Mouse (Mus musculus) v-Abl transformed pro-B cells (cell line): ENCODE results near the gene Gtpbp1.

ENCODE experiments used
- in situ Hi-C, 2 experiments: fragments of 400-800 bp; cut with MboI; formaldehyde crosslinking; loops; one replicate each; pipeline ENCODE4 v1.15.1; 2025; ENCODE audit not compliant: unreplicated experiment in 2 of 2

The Gtpbp1 gene

DNA sequence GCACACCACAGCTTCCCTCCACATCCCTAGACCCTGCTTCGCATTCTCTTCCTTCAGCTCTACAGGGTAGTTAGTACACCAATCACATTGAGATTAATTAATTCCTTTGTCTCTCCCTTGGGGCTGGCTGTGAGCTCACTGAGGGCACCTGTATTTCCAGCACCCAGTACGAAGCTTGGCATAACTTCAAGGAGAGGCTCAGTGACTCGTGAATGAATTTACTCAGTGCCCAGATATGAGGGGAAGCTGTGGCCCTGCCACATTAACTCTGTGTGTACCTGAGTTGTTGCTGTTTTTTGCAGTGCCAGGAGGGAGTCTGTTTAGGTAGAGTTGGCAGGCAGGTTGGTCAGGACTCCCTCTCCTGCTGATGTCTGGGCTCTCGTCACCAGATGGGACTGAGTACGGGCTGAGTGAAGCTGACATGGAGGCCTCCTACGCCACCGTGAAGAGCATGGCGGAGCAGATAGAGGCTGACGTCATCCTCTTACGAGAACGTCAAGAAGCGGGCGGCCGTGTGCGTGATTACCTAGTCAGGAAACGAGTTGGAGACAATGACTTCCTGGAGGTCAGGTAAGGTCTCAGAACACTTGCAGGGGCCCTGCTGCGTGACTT is 16.1 kb downstream of the Gtpbp1 start:
- in situ Hi-C loops = no loop called here

DNA sequence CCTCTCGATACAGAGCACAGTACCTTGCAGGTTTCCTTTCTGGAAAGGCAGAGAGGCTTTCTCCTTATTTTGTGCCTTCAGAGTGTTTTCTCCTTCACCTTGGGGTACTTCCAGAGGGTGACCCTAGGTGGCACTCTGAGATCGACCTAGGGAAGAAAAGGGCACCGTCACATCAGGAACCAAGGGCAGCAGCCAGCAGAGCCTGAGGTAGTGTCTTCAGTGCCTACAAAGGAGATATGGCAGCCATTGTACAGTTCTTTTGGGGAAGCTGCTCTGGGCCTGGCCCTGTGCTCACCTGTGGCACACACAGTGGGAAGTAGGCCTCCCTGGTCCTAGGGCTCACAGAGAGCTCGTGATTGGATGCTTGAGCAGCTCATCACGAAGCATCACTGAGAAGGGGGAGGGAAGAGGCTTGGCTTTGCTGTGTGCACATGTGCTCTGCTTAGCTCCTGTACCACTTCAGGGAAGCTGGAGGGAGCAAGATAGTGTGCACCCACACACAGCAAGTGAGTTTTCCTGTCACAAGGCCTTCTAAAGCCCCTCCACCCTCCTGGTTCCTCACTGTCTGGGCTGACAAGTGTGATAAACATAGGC is 17.7 kb downstream of the Gtpbp1 start:
- in situ Hi-C loops = no loop called here

DNA sequence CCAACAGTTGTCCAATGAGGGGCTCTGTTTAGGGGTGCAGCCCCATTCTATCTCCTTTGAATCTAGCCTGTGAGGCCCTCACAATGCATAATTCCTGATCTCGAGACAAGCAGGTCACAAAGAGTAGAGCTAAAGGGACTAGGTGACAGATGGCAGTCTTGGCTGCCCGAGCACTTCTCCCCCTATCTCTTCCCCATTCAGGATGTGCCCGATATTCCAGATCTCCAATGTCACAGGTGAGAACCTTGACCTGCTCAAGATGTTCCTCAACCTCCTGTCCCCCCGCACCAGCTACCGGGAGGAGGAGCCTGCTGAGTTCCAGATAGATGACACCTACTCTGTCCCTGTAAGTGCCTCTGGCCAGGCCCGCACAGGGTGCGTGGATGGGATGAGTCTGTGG is 25.0 kb downstream of the Gtpbp1 start:
- in situ Hi-C loops = no loop called here

- in situ Hi-C loops = no loop called here
These were observed 26.1 kb downstream of the Gtpbp1 start for GRCm38 (mm10) chr15:79716710-79717109.

DNA sequence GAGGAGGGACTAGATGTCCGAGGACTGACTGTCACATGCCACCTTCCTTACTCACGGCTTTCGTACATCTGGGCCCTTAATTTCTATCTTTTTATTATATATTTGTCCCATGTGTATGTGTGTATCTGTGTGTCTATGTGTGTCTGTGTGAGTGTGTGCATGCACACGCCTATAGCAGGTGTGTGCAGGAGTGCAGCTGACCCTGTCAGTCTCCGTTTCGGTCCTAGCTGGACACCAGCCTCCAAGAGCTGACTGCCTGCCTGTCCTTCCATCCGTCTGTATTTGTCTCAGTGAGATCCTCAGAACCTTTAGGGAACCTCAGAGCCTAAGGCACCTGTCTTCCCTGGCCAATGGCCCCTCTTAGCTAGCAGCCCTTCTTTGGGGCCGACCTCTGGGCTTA is 29.6 kb downstream of the Gtpbp1 start:
- in situ Hi-C loops = no loop called here

GRCm38 (mm10) chr15:79720796-79721195 is 30.2 kb downstream of the Gtpbp1 start:
- in situ Hi-C loops = no loop called here

GRCm38 (mm10) chr15:79723439-79723838 is 32.8 kb downstream of the Gtpbp1 start:
- in situ Hi-C loops = no loop called here

- in situ Hi-C loops = no loop called here
These were observed 34.6 kb downstream of the Gtpbp1 start for GRCm38 (mm10) chr15:79725190-79725789.

- in situ Hi-C loops = no loop called here
These were observed 37.2 kb downstream of the Gtpbp1 start for GRCm38 (mm10) chr15:79727840-79728239.

DNA sequence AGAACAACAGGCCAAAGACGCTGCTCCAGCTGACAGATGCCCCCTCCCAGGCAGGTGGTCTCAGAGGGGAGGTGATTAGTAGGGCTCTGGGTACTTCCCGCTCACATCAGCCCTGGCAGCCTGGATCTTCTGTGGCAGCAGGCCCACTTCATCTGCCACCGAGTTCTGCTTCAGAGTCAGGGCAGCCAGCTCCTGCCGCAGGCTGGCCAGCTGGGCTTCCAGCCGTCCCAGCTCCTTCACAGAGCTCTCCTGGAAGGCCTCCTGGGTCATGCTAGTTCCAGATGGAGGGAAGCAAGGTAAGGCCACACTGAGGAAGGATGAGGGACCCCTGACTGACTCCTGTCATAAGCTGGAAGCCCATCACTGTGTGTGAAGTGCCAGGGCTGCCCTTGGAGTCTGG is 37.7 kb downstream of the Gtpbp1 start:
- in situ Hi-C loops = no loop called here

GRCm38 (mm10) chr15:79728731-79729388 is 38.2 kb downstream of the Gtpbp1 start:
- in situ Hi-C loops = no loop called here

DNA sequence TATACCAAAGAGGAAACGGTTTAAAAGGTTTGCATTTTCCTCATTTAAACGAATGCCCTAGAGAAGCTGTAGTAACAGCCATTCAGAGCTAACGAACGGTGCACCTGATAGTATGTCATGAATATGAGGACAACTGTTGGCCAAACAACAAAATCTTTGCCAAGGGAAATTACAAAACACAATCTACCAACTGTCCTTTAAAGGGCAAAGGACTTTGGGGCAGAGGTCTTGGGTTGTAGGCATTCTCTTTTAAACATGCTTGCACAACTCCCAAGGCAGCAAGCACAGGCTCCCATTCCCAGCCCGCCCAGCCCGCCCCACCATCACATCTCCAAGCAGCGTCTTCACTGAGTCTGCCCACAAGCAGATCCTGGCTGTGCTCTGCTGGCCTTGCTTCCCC is 40.9 kb downstream of the Gtpbp1 start:
- in situ Hi-C loops = no loop called here

GRCm38 (mm10) chr15:79733192-79733591 is 42.5 kb downstream of the Gtpbp1 start:
- in situ Hi-C loops = no loop called here

GRCm38 (mm10) chr15:79733640-79734039 is 43.0 kb downstream of the Gtpbp1 start:
- in situ Hi-C loops = no loop called here

DNA sequence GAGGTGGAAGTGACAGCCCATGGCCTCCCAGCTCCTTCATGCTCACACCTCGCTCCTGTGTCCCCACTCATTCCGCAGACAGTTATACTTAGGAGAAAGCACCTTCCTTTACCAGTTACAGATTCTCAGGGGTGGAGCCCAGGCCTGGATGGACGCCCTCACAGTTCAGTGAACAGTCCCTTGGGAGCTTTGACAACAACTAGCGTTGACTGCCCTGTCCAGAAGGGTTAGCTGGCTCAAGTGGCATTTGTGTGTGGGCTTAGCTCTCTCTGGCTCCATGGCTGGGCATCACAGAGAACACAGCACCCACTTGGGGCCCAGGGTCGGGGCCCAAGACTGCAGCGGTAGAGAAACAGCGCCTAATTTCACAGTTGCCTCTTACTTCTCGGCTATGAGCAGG is 43.7 kb downstream of the Gtpbp1 start:
- in situ Hi-C loops = no loop called here

DNA sequence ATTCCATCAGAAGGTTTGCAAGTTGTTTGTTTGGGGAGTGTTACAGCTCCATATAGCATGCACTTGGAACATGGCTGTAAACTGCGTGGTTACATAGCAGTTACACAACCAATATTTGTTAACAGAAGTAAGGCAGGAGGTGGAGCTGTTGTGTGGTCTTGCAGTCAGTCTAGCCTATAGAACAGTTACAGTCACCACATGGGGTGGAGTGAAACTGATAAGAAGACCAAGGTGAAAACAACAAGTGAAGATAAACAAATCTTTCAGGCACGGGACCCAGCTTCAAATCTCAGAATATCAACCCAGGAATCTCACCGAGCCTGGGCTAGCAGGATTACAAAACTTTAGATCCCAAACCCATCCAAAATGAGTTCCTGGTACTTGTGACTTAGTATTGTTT is 50.1 kb downstream of the Gtpbp1 start:
- in situ Hi-C loops = no loop called here

DNA sequence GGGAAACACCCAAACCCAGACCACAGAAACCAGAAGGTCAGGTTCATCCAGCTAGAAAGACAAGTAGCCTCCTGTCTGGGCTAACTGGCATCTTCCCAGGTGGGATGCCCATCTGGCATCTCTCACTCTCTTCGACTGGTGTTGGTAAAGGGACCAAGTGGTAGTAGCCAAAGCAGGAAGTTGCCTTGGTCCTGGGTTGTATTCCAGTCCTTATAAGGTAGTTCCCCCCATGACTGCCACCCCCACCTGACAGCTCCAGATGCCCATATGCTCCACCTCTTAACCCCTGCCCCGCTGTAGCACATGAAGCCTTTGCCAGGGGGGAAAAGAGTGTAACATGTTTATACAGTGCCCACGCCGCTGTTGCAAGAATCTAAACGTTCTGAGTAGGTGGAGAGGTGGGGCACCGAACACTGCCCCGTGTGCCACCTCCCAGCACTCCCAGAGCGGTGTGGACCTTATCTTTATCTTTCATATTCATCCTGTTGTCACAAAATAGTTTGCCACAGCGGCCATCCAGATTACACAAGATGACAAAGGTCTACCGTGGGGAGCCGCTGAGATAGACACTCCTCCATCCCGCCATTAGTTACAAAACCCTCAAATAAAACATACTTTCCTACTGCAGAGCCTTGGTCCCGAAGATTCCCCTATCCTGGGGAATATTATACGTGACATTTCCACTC is 50.7 kb downstream of the Gtpbp1 start:
- in situ Hi-C loops = no loop called here

GRCm38 (mm10) chr15:79741921-79742705 is 51.5 kb downstream of the Gtpbp1 start, which contains the start of gene Sun2:
Sun2 (minus strand) TSS chr15:79742536.
- in situ Hi-C loops = no loop called here

GRCm38 (mm10) chr15:79742706-79743023 is 52.0 kb downstream of the Gtpbp1 start:
- in situ Hi-C loops = no loop called here

GRCm38 (mm10) chr15:79744001-79744400 is 53.4 kb downstream of the Gtpbp1 start:
- in situ Hi-C loops = no loop called here

DNA sequence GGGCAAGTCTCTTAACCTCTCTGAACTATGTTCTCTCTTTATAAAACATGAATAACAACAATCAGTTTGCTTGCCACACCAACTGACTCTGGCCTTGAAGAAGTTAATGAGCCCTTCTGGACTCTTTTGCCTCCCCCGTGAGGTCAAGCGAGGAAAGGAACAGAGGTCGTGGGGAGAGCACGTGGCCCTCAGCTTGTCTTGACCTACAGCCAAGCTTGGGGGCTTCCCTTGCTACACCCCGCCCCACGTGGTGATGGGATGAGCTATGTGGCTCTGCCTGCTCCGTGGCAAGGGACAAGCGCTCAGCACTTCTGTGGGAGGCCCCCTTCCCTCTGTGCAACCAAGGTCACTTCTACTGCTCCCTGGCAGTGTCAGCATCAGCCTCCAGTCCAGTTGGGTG is 54.1 kb downstream of the Gtpbp1 start:
- in situ Hi-C loops = no loop called here
